Mouse (Mus musculus): ENCODE measurements around the gene Mvb12a.
"Not testable (repeated sequence)": the region's sequence is repeated elsewhere in the genome, so short reads cannot be mapped to it uniquely, and the experiment has no call there.

Mvb12a gene

GRCm38 (mm10) chr8:71516786-71517185, 25.9 kb upstream of the Mvb12a start:
- Histone ChIP-seq H3K4me1 (replicated peaks; ENCODE audit: low read depth, low read length) (peaks cover 40% of the 10 kb centered on the region), H3K9me3 (ENCODE audit: low read length) (peaks cover 5% of the 10 kb centered on the region)

GRCm38 (mm10) chr8:71519037-71519825, 23.5 kb upstream of the Mvb12a start:
- not testable (repeated sequence) for H3K36me3 ChIP-seq (ENCODE audit: insufficient read depth, low read length)
- TF ChIP-seq CTCF (conservative IDR thresholded peaks at IDR 0.05; ENCODE audit: low read length), result peak; percentile 27; the same call in 1 of the 2 replicates
- peaks cover 49% of the 10 kb centered on the region for H3K27me3 ChIP-seq (ENCODE audit: insufficient read depth, low read length)

More at GRCm38 (mm10) chr8:71516786-71517185, 25.9 kb upstream of the Mvb12a start:
- peaks cover 36% of the 10 kb centered on the region for H3K27me3 ChIP-seq (ENCODE audit: insufficient read depth, low read length)
- no peak overlapping the region for H3K4me3 ChIP-seq (replicated peaks; ENCODE audit: low read length)
- H3K36me3 ChIP-seq (ENCODE audit: insufficient read depth, low read length), result no peaks in the 10 kb centered on the region
- no peak for TF ChIP-seq CTCF (conservative IDR thresholded peaks at IDR 0.05; ENCODE audit: low read length)
- no peak for TF ChIP-seq NANOG (IDR thresholded peaks at IDR 0.05; ENCODE audit: borderline replicate concordance, low read length)
- TF ChIP-seq POU5F1 (IDR thresholded peaks at IDR 0.05; ENCODE audit: borderline replicate concordance, low read length), result no peak

DNA sequence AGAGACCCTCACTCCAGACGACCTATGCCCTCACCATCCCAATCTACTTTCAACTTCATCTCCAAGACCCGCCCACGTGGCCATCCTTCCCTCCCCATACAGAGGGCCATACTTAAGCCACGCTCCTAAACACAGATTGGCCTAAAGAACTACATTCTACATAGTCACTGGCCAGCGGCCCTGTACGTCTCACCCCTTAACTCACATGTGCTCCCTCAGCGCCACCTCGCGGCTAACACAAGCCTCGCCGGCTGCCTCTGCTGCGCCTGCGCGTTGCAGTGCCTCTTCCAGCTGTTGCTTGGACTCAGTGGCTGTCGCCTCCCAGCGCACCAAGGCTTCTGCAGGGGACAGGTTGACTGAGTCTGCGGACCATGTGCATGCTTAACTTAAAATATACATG, 21.1 kb upstream of the Mvb12a start:
- Histone ChIP-seq H3K4me1 (replicated peaks; ENCODE audit: low read depth, low read length) (peaks cover 68% of the 10 kb centered on the region), H3K27me3 (ENCODE audit: insufficient read depth, low read length) (peaks cover 63% of the 10 kb centered on the region), H3K4me3 (replicated peaks; ENCODE audit: low read length) (peak overlapping the region; percentile 43), H3K9me3 (ENCODE audit: low read length) (peaks cover 5% of the 10 kb centered on the region), H3K36me3 (ENCODE audit: insufficient read depth, low read length) (no peaks in the 10 kb centered on the region)
- TF ChIP-seq POU5F1 (IDR thresholded peaks at IDR 0.05; ENCODE audit: borderline replicate concordance, low read length) (no peak), NANOG (IDR thresholded peaks at IDR 0.05; ENCODE audit: borderline replicate concordance, low read length) (no peak), CTCF (conservative IDR thresholded peaks at IDR 0.05; ENCODE audit: low read length) (peak; percentile 56)

More at GRCm38 (mm10) chr8:71519037-71519825, 23.5 kb upstream of the Mvb12a start:
- H3K4me1 ChIP-seq (replicated peaks; ENCODE audit: low read depth, low read length), result peaks cover 51% of the 10 kb centered on the region
- H3K9me3 ChIP-seq (ENCODE audit: low read length); H3K4me3 ChIP-seq (replicated peaks; ENCODE audit: low read length): not testable (repeated sequence)

DNA sequence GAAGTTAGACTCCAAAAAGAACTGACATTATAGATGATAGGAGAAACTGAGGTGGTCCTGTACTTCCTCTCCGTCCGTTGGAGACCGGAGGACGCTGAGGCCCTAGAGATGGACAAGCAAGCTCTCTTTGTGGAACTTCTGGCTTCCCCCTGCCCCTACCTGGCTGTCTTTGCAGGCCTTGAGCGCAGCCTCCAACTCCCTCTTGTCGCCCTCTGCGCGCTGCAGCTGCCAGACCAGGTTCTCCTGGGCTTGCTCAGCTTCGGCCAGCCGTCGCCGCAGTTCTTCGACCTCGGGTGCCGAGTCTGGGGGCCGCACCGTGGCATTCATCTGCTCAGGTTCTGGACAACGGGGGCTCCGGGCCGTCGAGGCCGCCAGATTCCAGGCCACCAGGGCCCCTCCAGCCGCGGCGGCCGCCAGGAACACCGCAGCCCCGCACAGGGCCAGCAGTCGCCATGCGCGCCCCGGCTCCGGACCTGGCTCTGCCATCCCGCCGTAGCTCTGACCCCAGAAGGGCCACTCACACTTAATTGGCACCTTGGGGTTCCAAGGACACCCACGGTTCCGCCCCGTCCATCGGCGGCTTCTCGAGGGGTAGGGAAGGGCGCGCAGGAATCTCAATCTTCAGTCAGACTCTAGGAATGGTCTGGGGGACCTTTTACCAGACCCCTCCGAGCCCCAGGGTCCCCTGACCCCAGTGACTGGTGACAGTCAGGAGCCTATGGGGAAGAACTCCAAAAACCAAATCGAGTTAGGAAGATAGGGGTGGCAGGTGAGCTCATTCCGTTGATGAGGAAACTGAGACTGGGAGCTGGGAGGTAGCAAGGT, 17.3 kb upstream of the Mvb12a start, which contains the start of gene Ccdc194:
Gene Ccdc194, minus strand, starts transcription at position 486 of the 825 bp plus-strand sequence.
- Histone ChIP-seq H3K9me3 (ENCODE audit: low read length) (no peaks in the 10 kb centered on the region), H3K4me3 (replicated peaks; ENCODE audit: low read length) (peak within 1 kb of the TSS; percentile 68), H3K27me3 (ENCODE audit: insufficient read depth, low read length) (peaks cover 70% of the 10 kb centered on the region), H3K4me1 (replicated peaks; ENCODE audit: low read depth, low read length) (peaks cover 82% of the 10 kb centered on the region), H3K36me3 (ENCODE audit: insufficient read depth, low read length) (no peaks in the 10 kb centered on the region)
- TF ChIP-seq NANOG (IDR thresholded peaks at IDR 0.05; ENCODE audit: borderline replicate concordance, low read length) (no peak), POU5F1 (IDR thresholded peaks at IDR 0.05; ENCODE audit: borderline replicate concordance, low read length) (no peak), CTCF (conservative IDR thresholded peaks at IDR 0.05; ENCODE audit: low read length) (no peak)

- no peaks in the 10 kb centered on the region for H3K9me3 ChIP-seq (ENCODE audit: low read length)
- no peaks in the 10 kb centered on the region for H3K36me3 ChIP-seq (ENCODE audit: insufficient read depth, low read length)
- H3K27me3 ChIP-seq (ENCODE audit: insufficient read depth, low read length), result peaks cover 61% of the 10 kb centered on the region
- TF ChIP-seq NANOG (IDR thresholded peaks at IDR 0.05; ENCODE audit: borderline replicate concordance, low read length) (peak; percentile 77), POU5F1 (IDR thresholded peaks at IDR 0.05; ENCODE audit: borderline replicate concordance, low read length) (no peak)
- H3K4me1 ChIP-seq (replicated peaks; ENCODE audit: low read depth, low read length), result peaks cover 78% of the 10 kb centered on the region
- H3K4me3 ChIP-seq (replicated peaks; ENCODE audit: low read length), result peak overlapping the region; percentile 68; the same call in 1 of the 2 replicates
Measured at GRCm38 (mm10) chr8:71526272-71526671, 16.4 kb upstream of the Mvb12a start.

- TF ChIP-seq CTCF (conservative IDR thresholded peaks at IDR 0.05; ENCODE audit: low read length), result no peak
- TF ChIP-seq NANOG (IDR thresholded peaks at IDR 0.05; ENCODE audit: borderline replicate concordance, low read length), result no peak
- no peak for TF ChIP-seq POU5F1 (IDR thresholded peaks at IDR 0.05; ENCODE audit: borderline replicate concordance, low read length)
- Histone ChIP-seq H3K4me3 (replicated peaks; ENCODE audit: low read length) (no peak overlapping the region), H3K4me1 (replicated peaks; ENCODE audit: low read depth, low read length) (peaks cover 72% of the 10 kb centered on the region), H3K36me3 (ENCODE audit: insufficient read depth, low read length) (no peaks in the 10 kb centered on the region), H3K9me3 (ENCODE audit: low read length) (no peaks in the 10 kb centered on the region), H3K27me3 (ENCODE audit: insufficient read depth, low read length) (peaks cover 55% of the 10 kb centered on the region)
Measured at GRCm38 (mm10) chr8:71527162-71527870, 15.4 kb upstream of the Mvb12a start.

- peaks cover 45% of the 10 kb centered on the region for H3K27me3 ChIP-seq (ENCODE audit: insufficient read depth, low read length)
- peaks cover 70% of the 10 kb centered on the region for H3K4me1 ChIP-seq (replicated peaks; ENCODE audit: low read depth, low read length)
- H3K4me3 ChIP-seq (replicated peaks; ENCODE audit: low read length), result no peak overlapping the region; the same call in 1 of the 2 replicates
- no peaks in the 10 kb centered on the region for H3K9me3 ChIP-seq (ENCODE audit: low read length)
- no peak for TF ChIP-seq NANOG (IDR thresholded peaks at IDR 0.05; ENCODE audit: borderline replicate concordance, low read length)
- no peak for TF ChIP-seq CTCF (conservative IDR thresholded peaks at IDR 0.05; ENCODE audit: low read length)
- TF ChIP-seq POU5F1 (IDR thresholded peaks at IDR 0.05; ENCODE audit: borderline replicate concordance, low read length), result no peak
- H3K36me3 ChIP-seq (ENCODE audit: insufficient read depth, low read length), result no peaks in the 10 kb centered on the region
Measured at GRCm38 (mm10) chr8:71528362-71529073, 14.2 kb upstream of the Mvb12a start.

Measured in E14TG2a.4 (cell line).